Mouse (Mus musculus) macrophage (primary cell): Measurements from ENCODE around the gene Sbf1. TPM values are rescaled to one million over a fixed set of nuclear protein-coding genes. Genes with fewer than 3 reads are reported as not detected.

ENCODE experiments used
- H3K27ac ChIP-seq: fragments of 350-480 bp; formaldehyde crosslinking; 2 replicates; pipeline ENCODE4 v1.9.0; 2021
- H3K36me3 ChIP-seq: fragments of 350-480 bp; formaldehyde crosslinking; 2 replicates; pipeline ENCODE4 v1.9.0; 2021; ENCODE audit errors: inconsistent target
- H3K4me3 ChIP-seq: fragments of 350-480 bp; formaldehyde crosslinking; 2 replicates; pipeline ENCODE4 v1.9.0; 2021; ENCODE audit errors: inconsistent target
- H3K79me2 ChIP-seq: fragments of 350-480 bp; formaldehyde crosslinking; 2 replicates; pipeline ENCODE4 v1.9.0; 2021; ENCODE audit errors: inconsistent target
- WGBS: methylation state at CpG from one replicate; pipeline ENCODE4 v1.1.7; 2026; ENCODE audit warnings: inconsistent platforms; ENCODE audit not compliant: missing documents; 5-methylcytosine and 5-hydroxymethylcytosine counted together
- polyA plus RNA-seq: library from polyadenylated mRNA; stranded (reverse); fragments of 250-400 nt; gene quantifications from 3 replicates; pipeline ENCODE4 v1.2.4, GENCODE M21; 2018; ENCODE audit warnings: inconsistent platforms
- total RNA-seq, 78 experiments: library from RNA; depleted of rRNA; stranded (reverse); fragments of 250-400 nt; gene quantifications; 1 replicate in 9 of 78; 2 replicates in 24 of 78; 3 replicates in 43 of 78; 4 replicates in 2 of 78; pipeline ENCODE4 v1.2.4; 2018; ENCODE audit warnings: inconsistent platforms in 56 of 78

Gene Sbf1
- total RNA-seq (2018; cell fraction: chromatin; rRNA removed) = 100 to 1,000 TPM; 154 to 799 (median 223) TPM
- 10 to 100 TPM; 22.2 to 63.3 (median 37.8) TPM for total RNA-seq (2018; cell fraction: cytosol; rRNA removed)
- total RNA-seq (2018; cell fraction: nucleus; rRNA removed) = 100 to 1,000 TPM in 20 of 26 experiments, 10 to 100 TPM in 6; 71.2 to 254 (median 121) TPM
- 25.5 to 41.4 TPM (median 33.6 TPM) in 3 replicates for polyA plus RNA-seq

DNA sequence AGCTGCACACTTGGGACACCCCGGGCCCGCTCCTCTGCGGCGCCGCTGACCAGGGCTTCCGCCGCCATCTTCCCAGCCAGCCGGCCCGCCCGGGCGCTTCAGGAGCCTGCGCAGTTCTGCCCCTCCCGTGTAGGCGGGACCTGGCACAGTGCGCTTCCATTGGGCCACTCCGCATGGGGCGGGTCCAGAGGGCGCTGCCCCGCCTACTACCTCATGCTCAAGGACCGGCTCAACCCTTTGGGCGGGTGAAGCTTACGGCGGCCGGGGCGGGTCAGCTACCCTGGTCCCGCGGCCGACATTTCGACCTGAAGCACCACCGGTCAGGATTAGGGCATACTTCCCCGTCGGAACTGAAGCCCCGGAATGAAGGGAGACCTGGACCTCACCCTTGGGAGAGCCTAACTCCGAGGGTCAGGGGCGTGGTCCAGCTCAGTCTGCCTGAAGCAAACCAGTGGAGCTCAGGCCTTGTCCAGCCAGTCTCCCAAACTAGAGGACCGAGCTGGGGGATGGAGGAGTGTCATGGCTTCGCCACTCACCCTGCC, at the start of gene Sbf1:
Sbf1 (minus strand) TSS at position 122 of the 542 bp plus-strand sequence.
- Histone ChIP-seq H3K36me3 (no peaks in the 10 kb centered on the region), H3K27ac (peak within 1 kb of the TSS; percentile 29; the same call in 1 of the 2 replicates), H3K79me2 (peaks cover 46% of the 10 kb centered on the region), H3K4me3 (peak within 1 kb of the TSS; percentile 67)
- whole genome bisulfite sequencing = 2% methylated on average over 36 of the region's 37 CpGs

DNA sequence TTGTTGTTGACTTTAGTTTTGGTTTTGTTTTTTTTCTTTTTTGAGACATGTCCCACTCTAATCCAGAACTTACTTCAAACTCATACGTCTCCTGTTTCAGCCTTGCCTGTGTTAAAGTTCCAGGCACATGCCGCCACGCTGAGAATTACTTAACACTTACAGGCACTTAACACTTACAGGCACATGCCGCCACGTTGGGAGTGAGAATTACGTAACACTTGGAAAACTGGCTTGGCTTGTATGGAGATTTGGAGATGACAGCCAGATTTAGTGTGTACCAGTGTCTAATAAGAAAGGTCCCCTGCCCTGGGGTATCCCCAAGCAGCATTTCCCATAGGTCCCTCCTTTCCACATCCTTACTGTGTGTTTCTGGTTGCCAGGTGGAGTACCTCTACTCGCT, 47.9 kb upstream of the Sbf1 start:
- peaks cover 47% of the 10 kb centered on the region for H3K79me2 ChIP-seq
- no peak overlapping the region for H3K27ac ChIP-seq
- no peak overlapping the region for H3K4me3 ChIP-seq
- WGBS = 93% methylated on average over 7 of the region's 7 CpGs
- peaks cover 78% of the 10 kb centered on the region for H3K36me3 ChIP-seq

DNA sequence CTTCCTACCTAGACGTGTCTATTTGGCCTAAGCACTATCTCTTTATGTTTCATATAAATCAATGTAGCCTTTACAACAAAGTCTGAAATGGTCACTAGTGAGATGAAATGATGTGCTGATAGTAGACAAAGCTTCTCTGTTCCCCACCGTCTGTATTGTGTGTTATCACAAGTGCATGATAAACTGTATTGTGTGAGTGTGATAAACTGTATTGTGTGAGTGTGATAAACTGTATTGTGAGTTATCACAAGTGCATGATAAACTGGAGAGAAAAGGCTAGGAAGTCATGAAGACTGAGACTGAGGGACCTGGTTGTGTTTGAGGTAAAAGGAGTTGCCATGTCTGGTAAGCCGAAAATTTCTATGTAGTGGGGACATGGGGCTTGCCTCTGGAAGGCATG, 43.7 kb upstream of the Sbf1 start:
- 98% methylated on average over 3 of the region's 3 CpGs for WGBS
- H3K79me2 ChIP-seq = peaks cover 88% of the 10 kb centered on the region
- H3K27ac ChIP-seq = no peak overlapping the region
- peaks cover 35% of the 10 kb centered on the region for H3K36me3 ChIP-seq
- no peak overlapping the region for H3K4me3 ChIP-seq

DNA sequence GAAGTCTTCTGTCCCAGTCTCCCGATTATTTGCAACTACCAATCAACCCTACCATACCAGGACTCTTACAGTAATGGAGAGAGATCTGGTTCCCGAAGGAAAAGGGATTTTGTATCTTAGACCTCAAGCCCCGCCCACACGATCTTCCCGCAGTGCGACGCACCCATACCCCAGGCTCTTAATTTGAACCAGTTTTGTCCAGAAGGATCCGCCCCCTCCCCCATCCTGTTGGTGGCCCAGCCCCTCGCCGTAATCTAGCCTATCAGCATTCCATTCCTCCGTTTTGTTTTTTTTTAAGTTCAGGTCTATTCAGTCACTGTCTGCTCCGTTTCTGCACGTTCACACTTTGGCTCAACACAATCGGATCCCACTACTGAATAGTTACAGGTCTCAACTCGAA, 41.3 kb upstream of the Sbf1 start:
- 0% methylated on average over 15 of the region's 15 CpGs for WGBS
- peaks cover 29% of the 10 kb centered on the region for H3K36me3 ChIP-seq
- peak overlapping the region; percentile 94 for H3K4me3 ChIP-seq
- H3K79me2 ChIP-seq = peaks cover 76% of the 10 kb centered on the region
- peak overlapping the region; percentile 74 for H3K27ac ChIP-seq

DNA sequence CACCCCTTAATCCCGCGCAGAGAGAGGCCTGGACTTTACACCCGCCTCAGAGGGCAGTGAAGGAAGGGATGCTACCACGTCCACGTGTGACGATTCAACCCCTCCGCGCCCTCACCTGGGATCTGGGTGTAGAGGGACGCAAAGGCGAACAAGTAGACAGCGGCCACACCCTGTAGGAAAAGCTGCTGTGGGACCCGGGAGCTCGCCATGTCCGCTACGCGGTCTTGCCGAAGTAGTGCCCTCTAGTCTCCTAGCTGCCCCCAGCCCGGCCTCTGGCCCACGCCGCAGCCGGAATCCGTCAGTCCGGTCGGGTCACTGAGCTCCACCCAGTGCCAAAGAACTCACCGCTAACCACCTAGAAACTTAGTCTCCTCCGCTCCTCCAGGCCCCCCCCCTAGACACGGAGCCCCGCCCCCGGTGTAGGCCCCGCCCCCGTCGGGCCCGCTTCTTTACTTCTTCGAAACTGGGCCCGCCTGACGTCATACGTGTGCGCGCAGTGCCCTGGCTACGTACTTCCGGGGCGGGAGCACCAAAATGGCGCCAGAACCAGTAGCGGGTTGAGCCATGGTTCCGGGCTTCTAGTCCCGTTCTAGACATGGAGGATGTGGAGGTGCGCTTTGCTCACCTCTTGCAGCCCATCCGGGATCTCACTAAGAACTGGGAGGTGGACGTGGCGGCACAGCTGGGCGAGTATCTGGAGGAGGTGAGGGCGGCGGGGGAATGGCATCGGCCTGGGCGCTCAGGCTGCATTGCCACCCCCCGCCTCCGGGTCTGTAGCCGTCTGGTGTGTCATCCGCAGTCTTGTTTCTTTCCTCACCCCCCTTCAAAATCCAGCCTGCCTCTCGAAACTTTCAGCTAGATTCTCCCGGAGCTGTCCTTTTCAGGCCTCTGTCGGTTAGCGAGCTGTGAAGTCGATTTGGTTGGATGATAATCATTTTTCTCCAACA, 40.4 kb upstream of the Sbf1 start, which contains the start of the genes Lmf2 and Ncaph2:
Lmf2 (minus strand) TSS at position 419 of the 947 bp plus-strand sequence.
Ncaph2 (plus strand) TSS at position 479 of the 947 bp plus-strand sequence.
- peak within 1 kb of the TSS; percentile 94 for H3K4me3 ChIP-seq
- WGBS = under 1% methylated on average over 59 of the region's 64 CpGs
- H3K36me3 ChIP-seq = peaks cover 26% of the 10 kb centered on the region; the same call in 1 of the 2 replicates
- H3K79me2 ChIP-seq = peaks cover 67% of the 10 kb centered on the region
- peak within 1 kb of the TSS; percentile 74 for H3K27ac ChIP-seq

DNA sequence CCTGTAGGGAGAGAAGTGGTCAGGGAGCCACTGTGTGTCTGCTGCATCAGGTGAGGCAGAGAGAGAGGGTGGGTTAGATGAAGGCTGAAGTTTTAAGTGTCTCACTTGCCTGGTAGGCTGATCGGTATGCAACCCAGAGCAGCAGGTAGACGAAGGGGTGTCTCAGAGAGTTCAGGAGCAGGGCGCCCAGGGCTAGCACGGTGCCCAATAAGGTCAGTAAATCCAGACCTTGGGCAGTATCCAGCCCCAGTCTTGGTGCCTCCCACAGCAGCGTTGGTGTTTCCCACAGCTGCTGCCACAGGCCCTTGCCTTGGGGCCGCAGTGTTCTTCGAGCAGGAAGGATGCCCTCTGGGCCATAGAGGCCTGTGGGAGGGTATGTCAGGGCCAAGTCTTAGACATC, 39.3 kb upstream of the Sbf1 start:
- Histone ChIP-seq H3K36me3 (peaks cover 22% of the 10 kb centered on the region; the same call in 1 of the 2 replicates), H3K4me3 (peak overlapping the region; percentile 94), H3K79me2 (peaks cover 57% of the 10 kb centered on the region), H3K27ac (no peak overlapping the region)
- WGBS = 77% methylated on average over 7 of the region's 7 CpGs

DNA sequence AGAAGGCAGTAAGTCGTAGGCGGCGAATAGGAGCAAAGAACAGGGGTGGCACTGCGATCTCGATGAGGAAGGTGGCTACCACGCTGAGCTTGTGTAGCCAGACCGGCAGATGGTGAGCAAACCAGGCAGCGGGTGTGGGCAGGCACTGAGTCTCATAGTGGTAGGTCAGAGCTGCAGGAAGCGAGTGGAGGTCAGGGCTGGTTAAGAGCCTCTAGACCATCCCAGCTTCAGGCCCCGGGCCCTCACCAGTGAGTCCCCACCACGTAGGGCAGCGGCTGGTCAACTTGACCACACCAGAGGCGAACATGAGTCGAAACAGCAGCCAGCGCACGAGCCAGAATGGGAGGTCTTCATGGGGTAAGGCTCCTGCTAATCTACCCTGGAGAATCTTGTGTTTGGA, 38.7 kb upstream of the Sbf1 start:
- H3K79me2 ChIP-seq = peaks cover 50% of the 10 kb centered on the region
- 93% methylated on average over 16 of the region's 16 CpGs for WGBS
- no peak overlapping the region for H3K27ac ChIP-seq
- H3K4me3 ChIP-seq = no peak overlapping the region
- H3K36me3 ChIP-seq = peaks cover 22% of the 10 kb centered on the region; the same call in 1 of the 2 replicates

DNA sequence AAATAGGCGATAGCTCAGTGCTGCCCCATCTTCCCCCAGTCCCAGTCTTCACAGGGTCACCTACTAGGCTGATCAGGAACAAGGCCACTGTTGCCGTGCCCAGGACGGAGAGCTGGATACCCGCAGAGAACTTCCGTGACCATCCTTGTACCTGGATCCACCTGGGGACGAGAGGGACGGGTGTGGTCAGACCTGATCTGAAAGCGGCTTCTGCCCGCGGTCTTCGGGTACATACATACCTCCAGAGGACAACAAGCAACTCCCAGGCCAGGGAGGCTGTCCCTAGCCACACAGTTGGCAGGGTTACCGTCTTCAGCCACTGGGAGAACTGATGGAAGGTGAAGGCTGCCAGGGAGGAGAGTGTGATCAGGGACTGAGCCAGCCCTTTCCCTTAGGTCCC, 37.7 kb upstream of the Sbf1 start:
- 100% methylated on average over 12 of the region's 12 CpGs for WGBS
- peaks cover 22% of the 10 kb centered on the region; the same call in 1 of the 2 replicates for H3K36me3 ChIP-seq
- peaks cover 40% of the 10 kb centered on the region for H3K79me2 ChIP-seq

DNA sequence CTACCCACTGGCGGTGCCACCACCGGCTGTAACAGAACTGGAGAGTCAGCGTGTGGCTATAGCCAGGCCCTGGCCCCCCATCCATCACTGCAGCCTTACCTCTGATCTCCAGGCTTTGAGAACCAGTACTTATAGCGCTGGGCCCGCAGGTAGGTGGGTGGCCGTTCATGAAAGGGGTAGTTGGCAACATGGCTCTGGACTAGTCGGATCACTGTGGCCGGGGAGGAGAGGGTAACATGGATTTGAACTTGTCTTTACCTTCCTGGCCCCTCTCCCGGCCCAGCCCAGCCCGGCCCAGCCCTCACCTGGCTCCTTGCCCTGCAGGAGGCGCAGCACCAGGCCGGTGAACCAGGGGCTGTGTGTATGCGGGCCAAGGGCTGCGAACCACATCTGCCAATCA, 36.9 kb upstream of the Sbf1 start:
- H3K79me2 ChIP-seq = peaks cover 33% of the 10 kb centered on the region
- peaks cover 22% of the 10 kb centered on the region; the same call in 1 of the 2 replicates for H3K36me3 ChIP-seq
- 96% methylated on average over 10 of the region's 14 CpGs for WGBS
- H3K4me3 ChIP-seq = no peak overlapping the region
- H3K27ac ChIP-seq = no peak overlapping the region

More for the DNA sequence above, 37.7 kb upstream of the Sbf1 start:
- Histone ChIP-seq H3K4me3 (no peak overlapping the region), H3K27ac (no peak overlapping the region)

DNA sequence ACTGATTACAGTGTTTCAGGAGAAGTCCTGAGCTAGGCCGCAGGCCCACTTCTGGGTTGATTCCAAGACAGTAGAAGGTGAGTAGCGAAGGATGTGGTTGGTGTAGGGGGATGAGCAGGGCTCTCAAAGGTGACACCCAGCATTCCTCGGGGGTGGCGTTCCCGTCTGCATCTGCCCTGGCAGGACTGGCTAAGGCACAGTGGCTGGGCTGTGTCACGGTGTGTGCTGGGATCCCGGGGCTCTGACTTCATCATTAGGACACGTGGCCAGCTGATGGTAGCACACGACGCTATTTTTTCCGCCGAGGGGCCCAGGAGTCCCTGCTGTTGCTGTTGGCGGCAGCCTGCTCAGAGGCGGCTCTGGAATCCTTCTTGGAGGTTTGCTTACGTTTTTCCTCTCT, 36.2 kb upstream of the Sbf1 start:
- 97% methylated on average over 15 of the region's 15 CpGs for whole genome bisulfite sequencing
- peaks cover 25% of the 10 kb centered on the region for H3K79me2 ChIP-seq
- peaks cover 22% of the 10 kb centered on the region; the same call in 1 of the 2 replicates for H3K36me3 ChIP-seq
- no peak overlapping the region for H3K27ac ChIP-seq
- H3K4me3 ChIP-seq = no peak overlapping the region

DNA sequence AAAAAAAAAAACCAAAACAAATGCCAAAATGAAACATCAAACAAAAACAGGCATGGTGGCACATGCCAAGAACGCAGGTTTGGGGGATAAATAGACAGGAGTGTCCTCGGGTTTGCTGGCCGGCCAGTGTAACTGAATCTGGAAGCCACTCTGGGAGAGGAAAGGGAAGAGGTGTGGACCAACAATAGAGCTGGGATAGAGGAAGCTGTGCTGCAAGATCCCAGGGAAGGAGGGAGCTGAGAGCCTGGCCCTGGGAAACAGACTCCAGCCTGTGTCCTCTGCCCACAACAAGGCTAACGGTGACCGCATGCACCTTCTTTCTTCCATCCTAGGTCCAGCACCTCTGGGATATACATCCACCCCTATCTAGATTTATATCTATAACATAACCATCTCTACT, 35.3 kb upstream of the Sbf1 start:
- 100% methylated on average over 5 of the region's 5 CpGs for WGBS
- no peak overlapping the region for H3K27ac ChIP-seq
- H3K79me2 ChIP-seq = peaks cover 18% of the 10 kb centered on the region
- peaks cover 22% of the 10 kb centered on the region; the same call in 1 of the 2 replicates for H3K36me3 ChIP-seq
- H3K4me3 ChIP-seq = no peak overlapping the region

DNA sequence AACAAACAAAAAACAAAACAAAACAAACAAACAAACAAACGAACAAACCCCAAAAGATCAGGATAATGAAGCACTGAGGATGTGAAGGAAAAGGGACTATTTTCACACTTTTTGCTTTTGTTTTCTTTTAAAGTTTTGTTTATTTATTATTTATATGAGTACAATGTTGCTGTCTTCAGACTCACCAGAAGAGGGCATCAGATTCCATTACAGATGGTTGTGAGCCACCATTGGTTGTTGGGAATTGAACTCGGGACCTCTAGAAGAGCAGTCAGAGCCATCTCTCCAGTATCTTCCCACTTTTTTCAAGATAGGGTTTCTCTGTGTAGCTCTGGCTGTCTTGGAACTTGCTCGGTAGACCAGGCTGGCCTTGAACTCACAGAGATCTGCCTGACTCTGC, 28.2 kb upstream of the Sbf1 start:
- Histone ChIP-seq H3K4me3 (no peak overlapping the region), H3K27ac (no peak overlapping the region), H3K79me2 (no peaks in the 10 kb centered on the region), H3K36me3 (no peaks in the 10 kb centered on the region)
- 62% methylated on average over 3 of the region's 3 CpGs for WGBS

DNA sequence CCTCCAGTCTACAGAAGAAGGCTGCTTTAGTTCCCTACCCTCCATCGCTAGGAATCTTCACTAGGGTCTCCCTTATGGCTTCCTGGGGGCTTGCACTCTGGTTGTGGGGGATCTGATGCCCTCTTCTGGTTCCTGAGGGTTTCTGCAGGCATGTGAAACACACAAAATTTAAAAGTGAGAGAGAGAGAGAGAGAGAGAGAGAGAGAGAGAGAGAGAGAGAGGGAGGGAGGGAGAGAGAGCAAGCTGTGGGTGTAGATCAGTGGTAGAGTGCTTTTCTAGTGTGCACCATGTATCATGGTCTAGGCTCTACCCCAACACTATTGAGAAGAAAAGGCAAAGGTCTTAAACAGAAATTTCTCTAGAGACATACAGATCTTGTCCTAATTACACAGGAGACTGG, 26.6 kb upstream of the Sbf1 start:
- no peak overlapping the region for H3K27ac ChIP-seq
- no peaks in the 10 kb centered on the region for H3K36me3 ChIP-seq
- no peak overlapping the region for H3K4me3 ChIP-seq
- no peaks in the 10 kb centered on the region for H3K79me2 ChIP-seq
- WGBS = 89% methylated on average over 1 of the region's 1 CpGs

DNA sequence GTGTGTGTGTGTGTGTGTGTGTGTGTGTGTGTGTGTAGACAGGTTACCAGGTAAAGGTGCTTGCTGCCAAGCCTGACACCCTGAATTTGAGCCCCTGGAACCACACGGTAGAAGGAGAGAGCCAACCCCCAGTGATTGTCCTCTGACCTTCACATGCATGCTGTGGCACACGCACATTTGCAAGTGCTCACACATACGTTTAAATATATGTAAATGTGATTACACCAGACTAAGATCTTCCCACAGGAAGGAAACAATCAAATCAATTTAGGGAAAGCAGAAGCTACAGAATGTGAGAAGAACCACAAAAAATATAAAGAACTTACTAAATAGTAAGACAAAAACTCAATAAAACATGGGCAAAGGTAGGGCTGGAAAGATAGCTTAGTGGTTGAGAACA, 25.0 kb upstream of the Sbf1 start:
- H3K79me2 ChIP-seq = no peaks in the 10 kb centered on the region
- no peak overlapping the region for H3K4me3 ChIP-seq
- H3K36me3 ChIP-seq = no peaks in the 10 kb centered on the region
- WGBS = 15% methylated on average over 3 of the region's 3 CpGs
- no peak overlapping the region for H3K27ac ChIP-seq
